Mouse (Mus musculus) G1E (cell line): ENCODE data around the gene Filip1l. TPM values are rescaled to one million over a fixed set of nuclear protein-coding genes. Genes with fewer than 3 reads are reported as not detected.

Experiments
- ATAC-seq: 2 replicates; pipeline ENCODE4 v1.8.0; 2016; ENCODE audit warnings: mild to moderate bottlenecking; ENCODE audit not compliant: insufficient number of reproducible peaks, poor library complexity, low FRiP score, severe bottlenecking; ENCODE audit errors: extremely low read depth
- DNase-seq: peaks from one replicate; pipeline ENCODE4 v3.0.0; 2012; ENCODE audit warnings: low spot score
- H3K27me3 ChIP-seq: 2 replicates; pipeline ENCODE4 v1.6.1; 2012; ENCODE audit warnings: mild to moderate bottlenecking, low read length, inconsistent platforms; ENCODE audit not compliant: insufficient read depth
- H3K36me3 ChIP-seq: replicated peaks from 2 replicates; pipeline ENCODE3; 2012; ENCODE audit warnings: mild to moderate bottlenecking, inconsistent platforms
- H3K4me1 ChIP-seq: 2 replicates; pipeline ENCODE4 v1.6.1; 2012; ENCODE audit warnings: low read depth, low read length, inconsistent platforms, mixed read lengths; ENCODE audit not compliant: insufficient read depth
- H3K4me3 ChIP-seq: 2 replicates; pipeline ENCODE4 v1.5.1; 2012; ENCODE audit warnings: low read depth, mild to moderate bottlenecking, inconsistent platforms, low read length, moderate library complexity, mixed read lengths
- H3K9me3 ChIP-seq: replicated peaks from 2 replicates; pipeline ENCODE4 v1.6.1; 2012; ENCODE audit warnings: inconsistent platforms
- CTCF ChIP-seq: IDR thresholded peaks from 2 replicates; pipeline ENCODE4 v1.5.1; 2012; ENCODE audit warnings: low read depth, low read length, inconsistent platforms, mixed read lengths
- GATA1 ChIP-seq: IDR thresholded peaks from 2 replicates; pipeline ENCODE4 v1.6.1; 2012; ENCODE audit warnings: borderline replicate concordance, low read length, inconsistent platforms, mixed read lengths
- GATA2 ChIP-seq: IDR thresholded peaks from 2 replicates; pipeline ENCODE4 v1.6.1; 2012; ENCODE audit warnings: low read depth, low read length, inconsistent platforms, borderline replicate concordance
- POLR2AphosphoS5 ChIP-seq: IDR thresholded peaks from 2 replicates; pipeline ENCODE4 v1.6.1; 2012; ENCODE audit warnings: low read depth, low read length, inconsistent platforms; ENCODE audit not compliant: insufficient replicate concordance
- TAL1 ChIP-seq: conservative IDR thresholded peaks from 2 replicates; pipeline ENCODE4 v1.6.1; 2012; ENCODE audit warnings: low read depth, low read length, inconsistent platforms, mixed read lengths
- polyA plus RNA-seq: library from polyadenylated mRNA; stranded (reverse); fragments of >175 nt; gene quantifications from 2 replicates; pipeline ENCODE4 v1.2.3, GENCODE M21; 2012
- total RNA-seq, 2 experiments: library from RNA; stranded (forward) in 1 of 2; stranded (reverse) in 1 of 2; fragments of 200-1000 nt in 1 of 2; fragments of >200 nt in 1 of 2; fragmentation: Nextera tagmentation in 1 of 2; gene quantifications; 2 replicates each; pipeline ENCODE4 v1.2.3; 2014 to 2017

Gene Filip1l
- total and polyA plus RNA-seq, 3 experiments, result 0.01 to 0.22 TPM; not detected in 1

DNA sequence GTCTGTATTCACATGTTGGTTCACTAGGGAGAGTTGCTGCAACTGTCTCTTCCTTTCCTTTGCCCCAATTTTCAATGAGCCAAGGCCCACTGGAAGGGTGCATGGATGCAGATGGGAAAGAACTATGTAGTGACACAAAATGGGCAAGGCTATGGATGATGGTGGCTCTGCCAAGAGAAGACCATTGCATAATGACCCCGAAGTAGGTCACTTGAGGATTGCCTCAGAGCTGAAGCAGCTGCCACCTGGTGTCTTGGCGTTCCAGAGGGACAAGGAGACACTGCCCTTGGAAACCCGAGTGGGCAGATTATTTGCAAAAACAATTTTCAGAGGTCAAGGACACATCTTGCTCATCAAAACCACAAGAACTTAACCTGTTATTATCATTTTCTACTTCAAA lies 3.9 kb upstream of the Filip1l start:
- DNase-seq (no peak), ATAC-seq (no peak)
- Histone ChIP-seq H3K4me1 (no peaks in the 10 kb centered on the region), H3K4me3 (no peak overlapping the region), H3K36me3 (peaks cover 5% of the 10 kb centered on the region), H3K27me3 (no peaks in the 10 kb centered on the region), H3K9me3 (no peaks in the 10 kb centered on the region)
- TF ChIP-seq POLR2AphosphoS5 (no peak), CTCF (no peak), GATA1 (no peak), TAL1 (no peak), GATA2 (no peak)

DNA sequence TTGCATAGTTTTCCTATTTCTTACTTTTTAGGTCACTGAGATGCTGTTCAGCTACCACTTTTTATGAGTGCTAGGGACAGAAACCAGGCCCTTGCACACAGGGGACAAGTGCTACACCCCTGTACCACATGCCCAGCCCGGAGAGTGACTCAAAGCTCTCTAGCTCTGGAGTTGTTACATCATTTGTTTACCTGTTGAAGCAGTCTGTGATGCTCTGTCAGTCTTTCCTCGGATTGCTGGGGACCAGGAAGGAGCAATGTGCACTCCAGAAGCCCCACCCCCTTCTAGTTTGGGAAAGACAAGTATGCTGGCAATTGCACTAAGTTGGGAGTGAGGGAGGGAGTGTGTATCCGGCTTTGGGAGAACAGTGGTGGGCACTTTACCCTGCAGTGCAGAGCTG lies 3.2 kb upstream of the Filip1l start:
- TF ChIP-seq TAL1, result no peak
- TF ChIP-seq CTCF, result no peak
- no peak for TF ChIP-seq GATA1
- TF ChIP-seq GATA2, result no peak
- TF ChIP-seq POLR2AphosphoS5, result no peak
- DNase-seq, result no peak
- Histone ChIP-seq H3K4me3 (no peak overlapping the region), H3K4me1 (no peaks in the 10 kb centered on the region), H3K27me3 (no peaks in the 10 kb centered on the region), H3K36me3 (peaks cover 5% of the 10 kb centered on the region), H3K9me3 (no peaks in the 10 kb centered on the region)
- ATAC-seq, result no peak

DNA sequence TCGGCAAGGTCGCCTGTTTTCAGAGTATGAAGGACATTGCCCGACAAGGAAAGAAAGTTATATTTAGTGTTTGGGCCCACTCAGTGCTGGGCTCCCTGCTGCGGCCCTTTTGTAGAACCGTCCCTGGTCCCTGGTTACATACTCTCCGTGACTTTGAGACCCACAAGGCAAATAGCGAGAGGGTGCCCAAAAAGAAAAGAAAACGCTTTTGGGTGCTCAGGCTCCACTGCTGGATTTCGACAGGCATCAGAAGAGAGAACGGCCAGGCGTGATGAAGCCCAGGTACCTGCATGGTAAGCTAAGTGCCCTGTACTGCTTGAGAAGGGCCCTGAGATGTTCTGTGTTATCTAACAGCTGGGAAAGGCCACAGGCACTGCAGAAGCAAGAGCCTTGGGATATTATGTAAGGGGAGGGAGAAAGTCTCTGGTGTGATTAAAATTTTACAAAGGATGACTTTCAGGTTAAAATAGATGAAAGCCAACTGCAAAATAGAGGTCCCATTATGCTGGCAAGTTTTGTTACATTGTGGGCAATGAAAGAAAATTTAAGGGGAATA lies 351 bp downstream of the Filip1l start:
- Histone ChIP-seq H3K9me3 (no peaks in the 10 kb centered on the region), H3K27me3 (no peaks in the 10 kb centered on the region), H3K4me1 (no peaks in the 10 kb centered on the region), H3K36me3 (peaks cover 8% of the 10 kb centered on the region), H3K4me3 (no peak overlapping the region)
- no peak for TF ChIP-seq GATA2
- TF ChIP-seq TAL1, result no peak
- TF ChIP-seq GATA1, result no peak
- no peak for TF ChIP-seq CTCF
- no peak for TF ChIP-seq POLR2AphosphoS5
- no peak for ATAC-seq
- no peak for DNase-seq

- no peaks in the 10 kb centered on the region for H3K27me3 ChIP-seq
- H3K4me3 ChIP-seq, result no peak overlapping the region
- no peak for DNase-seq
- H3K9me3 ChIP-seq, result no peaks in the 10 kb centered on the region
- TF ChIP-seq GATA2 (no peak), CTCF (no peak), GATA1 (no peak), TAL1 (no peak), POLR2AphosphoS5 (no peak)
- H3K4me1 ChIP-seq, result no peaks in the 10 kb centered on the region
- peaks cover 8% of the 10 kb centered on the region for H3K36me3 ChIP-seq
- no peak for ATAC-seq
Observed at GRCm38 (mm10) chr16:57353932-57354331, 1.0 kb downstream of the Filip1l start.

DNA sequence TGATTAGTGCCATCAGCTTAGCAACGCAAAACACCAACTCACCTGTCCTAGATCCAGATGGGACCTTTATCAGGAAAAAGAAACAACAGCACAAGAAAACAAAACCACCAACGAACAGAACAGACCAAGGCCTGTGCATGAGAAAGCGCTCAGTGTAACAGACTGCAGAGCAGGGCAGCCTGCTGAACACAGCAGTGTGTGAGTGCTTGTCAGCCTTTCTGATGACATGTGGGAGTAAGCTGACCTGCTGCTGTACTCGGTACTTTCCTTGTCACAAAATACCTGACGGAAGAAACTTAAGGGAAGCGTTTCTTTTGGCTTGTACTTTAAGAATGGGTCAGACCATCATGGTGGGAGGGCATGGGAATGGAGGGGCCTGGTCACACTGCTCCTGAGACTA lies 3.6 kb downstream of the Filip1l start:
- H3K4me1 ChIP-seq, result no peaks in the 10 kb centered on the region
- no peak for DNase-seq
- ATAC-seq, result no peak

GRCm38 (mm10) chr16:57357011-57357410 lies 4.1 kb downstream of the Filip1l start:
- Histone ChIP-seq H3K4me3 (no peak overlapping the region), H3K9me3 (no peaks in the 10 kb centered on the region), H3K36me3 (peaks cover 15% of the 10 kb centered on the region), H3K4me1 (no peaks in the 10 kb centered on the region), H3K27me3 (no peaks in the 10 kb centered on the region)
- no peak for DNase-seq
- TF ChIP-seq CTCF (no peak), POLR2AphosphoS5 (no peak), GATA1 (no peak), GATA2 (no peak), TAL1 (no peak)
- ATAC-seq, result no peak

More for the DNA sequence above, 3.6 kb downstream of the Filip1l start:
- Histone ChIP-seq H3K27me3 (no peaks in the 10 kb centered on the region), H3K4me3 (no peak overlapping the region), H3K9me3 (no peaks in the 10 kb centered on the region), H3K36me3 (peaks cover 15% of the 10 kb centered on the region)
- TF ChIP-seq GATA1 (no peak), TAL1 (no peak), CTCF (no peak), POLR2AphosphoS5 (no peak), GATA2 (no peak)
